Mouse (Mus musculus) gastrocnemius, adult 18-20 months (tissue): ENCODE data around the gene Tulp2. TPM values are rescaled to one million over a fixed set of nuclear protein-coding genes. Genes with fewer than 3 reads are reported as not detected.

Source experiments
- DNase-seq: peaks from one replicate; pipeline ENCODE4 v3.0.0; 2021; ENCODE audit warnings: low spot score
- total RNA-seq, 2 experiments: library from RNA; stranded (reverse); gene quantifications; 2 replicates each; pipeline ENCODE4 v1.2.3; 2021

Gene Tulp2
- total RNA-seq, 2 experiments from 2014 or later, result not detected

DNA sequence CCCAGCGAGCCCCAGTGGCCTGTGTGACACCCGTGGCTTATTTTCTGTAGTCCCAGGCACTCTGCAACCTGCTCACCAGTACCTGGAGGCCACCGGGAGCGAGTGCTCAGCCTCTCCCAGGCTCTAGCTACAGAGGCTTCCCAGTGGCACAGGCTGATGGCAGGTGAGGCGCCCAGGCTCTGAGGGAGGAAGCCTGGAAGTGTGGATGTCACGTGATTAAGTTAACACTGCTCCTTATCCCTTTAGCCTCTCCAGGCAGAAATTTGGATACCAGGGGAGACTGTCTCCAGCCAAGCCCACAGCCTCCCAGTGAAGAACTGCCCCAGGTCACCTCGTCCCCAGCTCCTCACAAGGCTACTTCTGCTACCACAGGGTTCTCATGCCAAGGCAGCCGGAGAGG lies 71.8 kb downstream of the Tulp2 start:
- no peak for DNase-seq

DNA sequence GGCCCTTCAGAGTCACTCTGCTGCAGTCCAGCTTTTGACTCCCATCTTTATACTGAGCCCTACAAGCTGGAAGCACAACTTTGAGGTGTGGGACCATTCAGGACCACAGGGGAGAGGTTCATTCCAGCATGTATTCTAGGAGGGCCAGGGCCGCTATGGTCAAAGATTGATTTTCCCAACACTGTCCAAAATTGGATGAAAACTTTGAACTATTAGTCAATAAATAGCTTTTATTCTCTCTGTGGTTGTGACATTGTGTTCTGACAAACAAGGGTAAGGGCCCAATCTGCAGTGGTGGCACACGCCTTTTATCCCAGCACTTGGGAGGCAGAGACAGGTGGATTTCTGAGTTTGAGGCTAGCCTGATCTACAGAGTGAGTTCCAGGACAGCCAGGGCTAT lies 72.3 kb downstream of the Tulp2 start:
- DNase-seq, result no peak

DNA sequence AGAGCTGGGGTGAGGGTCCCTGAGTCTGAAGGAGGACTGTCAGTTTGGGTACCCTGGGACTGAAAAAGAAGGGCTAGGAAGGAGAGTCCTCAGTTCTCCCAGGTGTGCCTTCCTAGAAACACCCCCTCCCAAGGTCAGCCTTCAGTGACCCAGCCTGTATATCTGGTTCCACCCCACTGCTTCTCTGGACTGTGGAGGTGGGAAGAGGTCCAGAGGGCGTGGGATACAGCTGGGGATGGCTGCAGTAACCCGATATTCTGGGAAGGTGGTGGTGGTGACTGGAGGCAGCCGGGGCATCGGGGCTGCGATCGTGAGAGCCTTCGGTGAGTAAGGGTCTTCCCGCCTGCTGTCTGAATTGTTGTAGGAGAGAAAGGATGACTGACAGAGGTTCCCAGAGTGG lies 73.1 kb downstream of the Tulp2 start, which contains the start of gene Hsd17b14:
Gene Hsd17b14 (plus strand): TSS at position 150 of the 400 bp plus-strand sequence.
- no peak for DNase-seq

GRCm38 (mm10) chr7:45555787-45556186 lies 74.1 kb downstream of the Tulp2 start:
- peak; percentile 84 for DNase-seq

- no peak for DNase-seq
Measured at GRCm38 (mm10) chr7:45558907-45559306, 77.2 kb downstream of the Tulp2 start.

GRCm38 (mm10) chr7:45560241-45560640 lies 78.6 kb downstream of the Tulp2 start:
- DNase-seq, result no peak

- DNase-seq, result peak; percentile 87
Measured at GRCm38 (mm10) chr7:45560843-45561623, 79.4 kb downstream of the Tulp2 start.

DNA sequence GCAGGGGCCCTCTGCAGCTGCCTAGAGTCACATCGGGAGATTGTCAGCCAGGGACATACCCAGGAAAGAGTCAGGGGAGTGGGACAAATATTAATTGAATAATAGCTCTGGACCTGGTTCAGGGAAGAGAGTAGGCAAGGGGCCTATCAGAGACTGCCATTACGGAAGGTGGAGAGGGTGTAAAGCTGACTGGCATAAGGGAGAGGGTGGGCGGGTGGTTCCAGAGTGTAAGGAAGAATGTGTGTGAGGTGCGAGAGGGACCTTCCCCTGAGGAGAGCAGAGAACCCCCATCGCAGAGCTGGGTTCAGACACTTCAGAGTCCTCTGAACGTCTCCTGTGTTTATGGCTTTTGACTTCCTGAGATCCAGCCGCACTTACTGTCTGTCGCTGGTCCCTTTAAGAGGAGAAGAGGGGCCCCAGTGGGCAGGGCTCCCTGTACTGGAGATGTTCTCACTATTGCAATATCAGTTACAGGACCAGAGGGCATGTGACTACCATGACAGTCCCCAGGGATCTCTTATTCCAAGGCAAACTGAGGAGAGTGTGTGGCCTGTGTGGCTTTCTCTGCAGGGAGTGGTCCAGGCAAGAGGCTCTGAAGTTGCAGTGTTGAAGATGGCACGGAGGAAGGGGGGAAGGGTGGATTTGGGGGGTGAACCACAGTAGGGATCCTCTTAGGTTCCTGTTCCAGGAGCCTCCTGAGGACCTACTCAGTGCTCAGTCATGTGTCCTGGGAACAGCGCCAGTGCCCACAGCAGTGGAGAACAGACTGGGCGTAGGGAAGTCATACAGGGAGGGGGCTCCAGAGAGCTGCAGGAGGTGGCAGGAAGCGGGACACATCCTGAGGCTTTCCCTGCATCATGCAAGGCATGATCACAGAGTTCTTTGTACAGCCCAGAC lies 80.2 kb downstream of the Tulp2 start:
- DNase-seq, result peak; percentile 67

- DNase-seq, result no peak
Measured at GRCm38 (mm10) chr7:45564811-45565210, 83.1 kb downstream of the Tulp2 start.

GRCm38 (mm10) chr7:45565446-45565845 lies 83.8 kb downstream of the Tulp2 start:
- DNase-seq, result no peak

DNA sequence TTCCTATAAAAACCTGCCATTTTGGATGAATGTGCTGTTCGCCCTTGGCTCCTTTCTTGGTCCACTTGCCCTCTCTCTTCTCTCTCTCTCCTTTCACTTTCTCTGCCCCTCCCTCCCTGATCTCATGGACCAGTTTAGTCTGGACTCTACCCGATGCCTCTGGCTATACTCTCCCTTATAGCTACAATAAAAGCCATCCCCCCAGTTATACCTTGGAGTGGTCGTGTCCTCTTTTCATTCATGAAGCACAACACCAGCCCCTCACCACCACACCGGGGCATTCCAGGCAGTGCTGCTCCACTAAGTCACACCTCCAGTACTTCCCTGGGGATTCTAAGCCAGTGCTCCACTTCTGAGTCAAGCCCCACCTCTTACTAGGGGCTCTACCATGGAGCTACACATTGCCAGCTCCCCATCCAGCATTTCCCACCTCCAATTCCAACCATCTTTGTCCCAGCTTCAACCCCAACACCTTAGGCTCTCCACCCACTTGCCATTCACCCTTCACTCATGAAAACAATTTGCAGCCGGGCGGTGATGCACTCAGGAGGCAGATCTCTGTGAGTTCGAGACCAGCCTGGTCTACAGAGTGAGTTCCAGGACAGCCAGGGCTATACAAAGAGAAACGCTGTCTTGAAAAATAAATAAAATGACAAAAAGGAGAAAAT lies 85.6 kb downstream of the Tulp2 start:
- no peak for DNase-seq

- DNase-seq, result peak; percentile 93
Measured at GRCm38 (mm10) chr7:45567780-45568516, 86.3 kb downstream of the Tulp2 start.

GRCm38 (mm10) chr7:45568601-45569473 lies 87.2 kb downstream of the Tulp2 start:
- DNase-seq, result no peak

DNA sequence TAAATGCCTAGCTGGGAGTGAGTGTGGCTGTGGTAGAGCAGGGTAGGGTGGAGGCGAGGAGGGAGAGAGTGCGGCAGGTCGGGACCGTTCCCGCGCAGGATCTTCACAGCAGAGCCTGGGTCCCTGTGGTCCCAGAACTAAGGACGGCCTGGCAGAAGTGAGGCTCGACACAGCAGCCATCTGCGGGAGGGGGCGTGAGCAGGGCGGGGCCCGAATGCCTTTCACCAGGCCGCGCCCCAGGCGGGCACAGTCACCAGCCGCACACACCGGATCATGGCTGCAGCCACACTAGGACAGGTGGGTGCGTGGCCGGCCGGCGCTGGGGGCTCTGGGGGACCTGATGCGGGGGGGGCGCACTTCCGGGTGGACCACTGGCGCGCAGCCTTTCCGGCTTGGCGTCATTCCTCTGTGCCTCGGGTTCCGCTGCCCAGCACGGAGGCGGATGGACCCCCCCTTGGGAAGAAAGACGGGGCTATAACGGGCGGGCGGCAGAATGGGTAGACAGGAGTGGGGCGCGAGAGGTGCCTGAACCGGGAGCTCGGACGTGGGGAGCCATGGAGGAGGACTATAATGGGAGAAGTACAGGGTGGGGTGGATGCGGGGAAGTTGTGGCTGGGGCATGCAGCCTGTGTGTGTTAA lies 88.5 kb downstream of the Tulp2 start, which contains the start of gene Bcat2:
Gene Bcat2 (plus strand): TSS at position 51 of the 639 bp plus-strand sequence.
- DNase-seq, result peak; percentile 76

DNA sequence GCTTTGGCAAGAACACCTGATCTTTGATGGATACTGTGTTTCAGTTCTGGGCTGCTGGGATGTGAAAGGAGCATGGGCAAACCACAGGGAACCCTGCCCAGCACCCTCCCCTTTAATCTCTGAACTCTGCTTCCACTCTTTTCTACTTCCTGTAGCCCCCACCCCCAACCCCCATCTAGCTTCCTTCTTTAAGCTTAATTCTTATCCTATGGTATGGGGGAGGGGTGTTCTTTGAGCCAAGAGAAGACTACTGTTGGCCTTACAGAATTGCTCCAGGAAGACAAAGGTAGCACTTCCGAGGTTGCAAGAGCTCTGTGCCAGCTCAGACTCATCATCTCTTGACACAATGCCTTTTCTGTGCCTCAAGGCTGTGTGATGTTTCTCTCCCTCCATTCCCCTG lies 90.3 kb downstream of the Tulp2 start:
- DNase-seq, result no peak
